Mouse (Mus musculus): ENCODE data around the gene Usp12. TPM values are rescaled to one million over a fixed set of nuclear protein-coding genes. Genes with fewer than 3 reads are reported as not detected.
A peak's percentile ranks its signal among the peaks of the same experiment; 100 is the strongest.

Gene Usp12
- total RNA-seq, 2 experiments from 2014 or later = 24.1 to 26.7 TPM

DNA sequence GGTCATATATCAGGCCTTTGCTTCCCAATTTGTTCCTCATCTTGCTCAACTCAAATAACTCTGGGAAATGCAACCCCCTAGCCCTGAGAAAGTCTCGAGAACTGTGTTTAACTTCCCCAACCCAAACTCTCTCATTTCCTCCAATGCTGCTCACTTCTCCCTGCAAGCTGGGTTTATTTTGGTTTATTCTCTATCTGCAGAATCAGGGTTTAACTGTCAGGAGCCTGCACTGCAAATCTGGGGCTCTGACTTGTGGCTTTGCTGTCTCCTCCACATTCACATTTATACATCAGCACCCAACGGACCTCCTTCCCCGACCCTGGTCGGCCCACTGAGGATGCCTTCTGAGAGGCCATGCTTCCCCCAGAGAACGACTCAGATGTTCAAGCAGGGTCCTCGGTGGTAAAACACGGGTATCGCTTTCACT is 11.2 kb upstream of the Usp12 start:
- no peak for DNase-seq (ENCODE audit: low spot score in 2 of 2)

DNA sequence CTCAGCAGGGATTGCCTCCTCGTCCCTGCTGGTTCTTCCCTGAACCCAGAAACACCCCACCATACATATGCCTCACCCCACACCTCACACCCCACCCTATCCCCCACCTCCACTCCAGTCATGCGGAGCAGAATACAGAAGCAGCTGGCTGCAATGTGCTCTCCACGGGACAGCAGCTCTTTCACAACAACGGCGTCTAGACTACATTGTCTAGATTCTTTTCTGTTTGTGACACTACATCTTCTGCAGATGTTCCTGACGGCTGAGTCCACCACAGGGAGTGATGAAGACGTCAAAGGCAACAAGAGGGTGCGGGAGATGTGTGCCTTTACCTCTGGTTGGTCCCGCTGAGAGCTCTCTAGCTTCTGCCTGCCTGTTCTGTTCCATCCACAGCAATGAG is 3.2 kb upstream of the Usp12 start:
- no peak for DNase-seq (ENCODE audit: low spot score in 2 of 2)

DNA sequence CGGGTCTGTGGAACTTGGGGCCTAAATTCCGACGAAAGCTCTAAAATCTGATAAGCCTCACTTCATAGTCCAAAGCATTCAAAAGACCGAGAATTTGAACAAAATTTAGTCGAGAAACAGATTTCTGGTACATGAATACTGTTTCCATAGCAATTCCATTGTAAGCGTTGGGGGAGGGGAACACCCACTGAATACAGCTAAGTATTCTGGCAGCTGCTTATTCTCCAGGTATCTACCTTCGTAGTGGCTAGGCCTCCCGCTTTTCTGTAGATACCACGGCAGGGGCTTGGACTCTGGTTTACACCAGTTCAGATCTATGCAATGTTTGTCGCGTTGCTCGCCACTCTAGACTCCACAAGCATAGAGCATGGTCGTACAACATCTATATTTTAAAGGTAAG is 922 bp upstream of the Usp12 start:
- no peak for DNase-seq (ENCODE audit: low spot score in 2 of 2)

DNA sequence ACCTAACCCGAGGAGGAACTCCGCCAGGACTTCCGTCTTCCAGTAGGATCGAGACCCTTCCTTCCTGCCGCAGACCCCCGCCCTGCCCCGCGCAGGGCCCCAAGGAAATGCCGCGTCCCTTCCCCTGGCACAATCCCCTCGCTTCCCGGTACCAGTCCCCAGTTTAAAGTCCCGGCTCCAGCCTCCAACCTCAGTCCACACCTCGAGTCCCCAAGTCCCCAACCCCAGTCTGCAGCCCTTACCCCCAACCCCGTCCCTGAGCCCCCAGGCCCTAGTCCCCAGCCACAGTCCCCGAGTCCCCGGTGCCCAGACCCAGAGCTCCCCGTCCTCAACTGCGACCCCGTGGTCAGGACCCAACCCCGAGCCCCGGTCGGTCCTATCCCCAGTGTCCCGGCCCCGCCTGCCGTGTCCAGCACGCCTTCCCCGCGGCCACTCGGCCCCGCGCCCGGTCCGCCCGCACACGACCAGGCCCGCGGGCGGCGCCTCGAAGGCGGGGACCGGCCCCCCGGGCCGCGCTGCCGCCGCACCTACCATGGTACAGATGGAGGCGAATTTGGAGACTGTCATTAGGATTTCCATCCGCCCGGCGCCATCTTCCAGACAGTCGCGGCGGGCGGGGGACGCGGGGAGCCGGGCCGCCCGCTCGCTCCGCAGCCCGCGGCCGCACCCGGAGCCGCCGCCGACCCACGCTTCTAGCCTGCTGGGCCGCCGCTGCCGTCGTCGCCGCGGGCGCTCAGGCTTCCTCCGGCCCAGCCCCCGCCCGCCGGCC is 538 bp downstream of the Usp12 start:
- DNase-seq (ENCODE audit: low spot score in 2 of 2) = peak; percentile 42 to 57

DNA sequence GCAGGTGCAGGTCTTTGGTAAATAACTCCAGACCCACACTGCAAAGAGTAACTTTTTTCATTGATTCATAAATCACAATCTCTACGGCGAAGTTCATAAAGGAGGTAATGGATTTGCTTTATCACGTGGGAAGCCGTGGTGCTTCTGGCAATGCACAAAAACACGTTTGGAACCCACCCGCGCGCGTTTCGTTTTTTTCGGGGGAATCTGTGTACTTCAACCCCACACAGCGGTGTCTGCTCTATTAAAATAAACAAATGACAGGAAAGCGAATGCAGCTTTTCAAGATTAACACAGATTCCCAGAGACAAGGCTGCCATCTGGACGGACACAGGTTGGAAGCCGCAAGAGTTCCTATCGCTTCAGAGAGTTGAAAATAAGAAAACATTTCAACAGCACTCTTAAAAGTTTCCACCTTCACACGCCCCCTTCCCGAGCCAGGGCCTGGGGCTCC is 1.1 kb downstream of the Usp12 start:
- DNase-seq (ENCODE audit: low spot score in 2 of 2) = no peak

DNA sequence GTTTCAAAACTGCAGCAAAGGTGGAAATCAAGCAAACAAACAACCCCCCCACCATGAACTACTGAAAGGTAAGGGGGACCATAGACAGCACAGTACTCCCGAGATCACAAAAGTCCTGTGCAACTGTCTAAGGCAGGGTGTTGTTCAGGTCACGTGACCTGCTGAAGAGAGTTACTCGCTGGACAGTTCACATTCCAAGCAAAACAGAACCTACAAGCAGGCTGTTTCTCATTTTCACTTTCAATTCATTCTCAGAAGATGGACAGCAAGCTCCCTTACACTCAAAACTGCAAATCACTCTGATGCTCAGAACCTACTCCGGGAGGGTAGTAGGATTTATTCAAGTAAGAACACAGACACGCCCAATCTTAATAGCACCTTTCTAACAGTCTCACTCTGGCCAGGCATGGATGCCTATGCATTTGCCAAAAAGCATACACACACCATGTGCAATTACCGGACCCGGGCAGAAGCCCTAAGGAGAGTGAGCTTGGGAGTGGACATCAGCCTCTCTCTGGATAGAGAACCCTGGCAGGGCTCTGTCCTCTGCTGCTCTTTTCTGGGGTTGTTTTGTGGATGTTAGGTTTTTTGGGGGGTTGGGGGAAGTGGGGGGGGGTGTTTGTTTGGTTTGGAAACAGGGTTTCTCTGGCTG is 2.5 kb downstream of the Usp12 start:
- DNase-seq (ENCODE audit: low spot score in 2 of 2) = no peak

DNA sequence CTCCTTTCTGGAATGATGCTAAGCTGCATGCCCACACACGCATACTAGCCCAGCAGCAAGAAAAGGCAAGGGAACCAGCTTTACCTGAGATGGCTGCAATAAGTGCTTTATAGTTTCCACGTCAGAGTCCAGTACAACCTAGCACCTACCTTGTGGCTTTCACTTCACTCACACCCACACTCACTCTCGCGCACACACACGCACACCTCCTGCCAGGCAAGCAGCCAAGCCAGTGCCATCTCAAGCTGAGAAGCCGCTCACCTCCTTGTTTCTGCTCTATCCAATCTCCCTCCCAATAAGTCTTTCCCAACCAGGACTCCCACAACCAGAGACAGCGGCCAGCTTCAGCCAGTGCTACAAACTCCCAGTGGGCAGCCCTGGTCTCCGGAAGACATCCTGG is 3.9 kb downstream of the Usp12 start:
- DNase-seq (ENCODE audit: low spot score in 2 of 2) = no peak

DNA sequence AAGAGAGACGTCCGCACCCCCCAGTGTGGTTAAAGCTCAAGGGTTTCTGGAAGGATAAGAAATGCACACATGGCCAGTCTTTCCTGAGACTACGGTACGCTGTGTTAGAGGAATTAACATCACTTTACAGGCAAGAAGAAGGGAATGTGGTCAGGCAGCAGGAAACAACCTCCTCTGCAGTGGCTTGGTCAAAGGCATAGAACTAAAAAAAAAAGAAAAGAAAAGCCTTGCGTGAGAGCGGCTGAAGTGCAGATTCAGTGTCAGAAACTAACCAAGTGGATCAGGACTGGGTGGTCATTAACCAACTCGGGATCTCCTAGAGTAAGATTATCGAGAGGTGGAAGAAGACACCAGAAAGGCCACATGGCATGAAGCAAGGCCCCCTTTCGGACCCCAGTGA is 5.4 kb downstream of the Usp12 start:
- no peak for DNase-seq (ENCODE audit: low spot score in 2 of 2)

DNA sequence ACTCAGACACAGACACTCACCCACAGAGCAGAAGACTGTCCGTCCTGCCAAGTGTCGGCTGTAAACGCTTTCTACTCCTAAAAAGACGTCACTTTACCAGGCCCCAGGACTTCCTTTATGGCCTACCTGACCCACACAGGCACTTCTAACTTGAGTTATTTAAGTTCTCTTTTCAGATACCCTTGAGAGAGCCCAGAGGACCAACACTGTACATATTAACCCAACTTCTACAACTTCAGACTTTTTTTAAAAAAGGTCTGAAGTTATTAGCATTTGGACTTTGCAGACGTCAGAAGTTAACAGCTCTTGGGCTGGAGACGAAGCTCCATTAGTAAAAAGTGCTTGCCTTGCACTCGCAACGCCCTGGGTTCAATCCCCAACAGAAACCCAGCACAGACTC is 8.7 kb downstream of the Usp12 start:
- DNase-seq (ENCODE audit: low spot score in 2 of 2) = no peak

DNA sequence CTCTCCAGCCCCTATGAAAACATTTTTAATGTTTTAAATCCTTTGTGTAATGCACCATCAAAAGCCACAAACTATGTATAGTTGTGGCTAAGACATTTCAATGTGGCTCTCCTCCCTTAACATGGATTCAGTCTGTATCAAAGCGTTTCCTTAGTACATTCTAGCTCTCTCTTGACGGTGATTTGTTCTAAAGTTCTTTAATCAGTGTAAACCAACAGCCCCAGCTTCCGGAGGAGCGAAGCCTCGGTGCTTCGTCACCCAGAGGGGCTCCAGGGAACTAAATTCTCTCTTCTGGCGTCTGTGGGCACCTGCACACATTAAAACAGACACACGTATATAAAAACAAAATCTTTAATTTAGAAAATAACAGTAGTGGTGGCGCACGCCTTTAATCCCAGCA is 10.9 kb downstream of the Usp12 start:
- no peak for DNase-seq (ENCODE audit: low spot score in 2 of 2)

DNA sequence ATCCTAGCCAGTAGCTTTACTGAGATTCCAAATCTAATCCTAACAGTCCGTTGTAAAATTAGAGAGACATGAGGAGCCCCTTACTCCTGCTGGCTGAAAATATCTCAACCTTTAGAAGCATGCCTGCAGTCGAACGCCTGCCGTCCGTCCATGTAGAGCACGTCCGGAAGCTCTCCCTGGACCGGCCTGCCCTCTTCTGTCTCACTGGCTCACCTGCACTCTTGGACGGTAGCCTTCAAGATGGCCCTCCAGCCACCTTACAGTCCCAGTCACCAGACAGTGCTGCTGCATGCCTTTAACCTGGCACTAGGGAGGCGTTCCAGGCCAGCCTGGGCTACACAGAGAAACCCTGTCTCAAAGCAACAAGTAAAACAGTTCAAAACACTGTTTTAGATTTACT is 11.5 kb downstream of the Usp12 start:
- no peak for DNase-seq (ENCODE audit: low spot score in 2 of 2)

DNA sequence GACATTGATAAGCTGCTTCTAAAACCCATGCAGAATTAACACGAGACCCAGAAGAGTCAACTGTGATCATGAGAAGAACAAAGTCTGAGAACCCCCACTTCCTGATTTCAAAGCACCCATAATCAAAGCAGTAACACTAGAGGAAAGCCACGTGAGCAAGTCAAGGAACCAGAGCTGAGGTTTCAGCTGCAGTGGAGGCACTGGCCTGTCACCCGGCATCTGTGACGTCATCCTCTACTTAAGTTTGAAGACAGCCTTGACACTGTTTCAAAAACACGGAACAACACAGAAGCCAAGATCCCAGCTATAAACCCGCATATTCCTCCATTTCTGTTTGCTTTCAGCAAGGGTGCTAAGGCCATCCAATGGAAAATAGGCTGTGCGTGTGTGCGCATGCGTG is 13.1 kb downstream of the Usp12 start:
- DNase-seq (ENCODE audit: low spot score in 2 of 2) = no peak

DNA sequence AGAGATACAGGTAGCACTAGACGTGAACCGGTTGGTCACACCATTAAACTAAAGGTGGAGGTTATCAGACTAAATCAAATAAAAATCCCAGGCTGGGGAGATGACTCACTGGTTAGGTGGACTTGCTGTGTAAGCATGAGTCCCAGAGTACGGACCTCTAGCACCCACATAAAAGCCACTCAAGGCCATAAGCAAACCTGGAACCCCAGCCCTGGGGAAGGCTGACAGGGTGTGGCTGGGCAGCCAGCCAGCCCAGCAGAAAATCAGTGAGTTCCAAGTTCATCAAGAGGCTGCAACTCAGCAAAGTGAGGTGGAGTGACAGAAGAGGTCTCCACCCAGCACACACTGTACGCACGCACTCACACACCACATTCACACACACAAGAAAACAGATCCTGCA is 14.9 kb downstream of the Usp12 start:
- no peak for DNase-seq (ENCODE audit: low spot score in 2 of 2)

DNA sequence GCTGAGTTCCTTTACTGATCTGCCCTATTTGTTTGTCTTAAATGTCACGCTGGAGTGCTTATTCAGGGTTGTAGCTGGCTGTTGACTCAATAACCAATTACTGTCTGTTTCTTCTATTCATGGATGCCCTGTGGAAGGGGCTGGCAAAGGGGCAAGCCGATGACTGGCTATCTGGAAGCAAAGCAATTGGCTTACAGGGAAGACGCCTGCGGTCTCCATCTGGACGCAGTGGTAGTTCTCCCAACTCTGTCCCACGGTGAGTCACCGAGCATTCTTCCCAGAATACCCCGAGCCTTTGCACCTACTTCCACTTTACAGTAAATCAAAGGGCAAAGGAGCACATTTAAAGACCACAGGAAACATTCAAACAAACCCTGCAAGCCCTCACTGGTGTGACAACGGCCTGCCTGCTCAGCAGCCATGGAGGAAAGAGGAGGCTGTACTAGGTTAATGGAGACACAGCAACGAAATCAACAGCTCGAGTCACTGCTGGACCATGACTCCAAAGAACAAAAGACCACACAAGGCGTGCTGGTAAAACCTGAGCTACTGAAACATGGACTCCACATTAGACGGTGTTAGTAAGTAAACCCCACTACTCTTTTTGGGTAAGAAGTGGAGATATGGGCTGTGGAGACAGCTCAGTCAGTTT is 17.7 kb downstream of the Usp12 start:
- no peak for DNase-seq (ENCODE audit: low spot score in 2 of 2)

DNA sequence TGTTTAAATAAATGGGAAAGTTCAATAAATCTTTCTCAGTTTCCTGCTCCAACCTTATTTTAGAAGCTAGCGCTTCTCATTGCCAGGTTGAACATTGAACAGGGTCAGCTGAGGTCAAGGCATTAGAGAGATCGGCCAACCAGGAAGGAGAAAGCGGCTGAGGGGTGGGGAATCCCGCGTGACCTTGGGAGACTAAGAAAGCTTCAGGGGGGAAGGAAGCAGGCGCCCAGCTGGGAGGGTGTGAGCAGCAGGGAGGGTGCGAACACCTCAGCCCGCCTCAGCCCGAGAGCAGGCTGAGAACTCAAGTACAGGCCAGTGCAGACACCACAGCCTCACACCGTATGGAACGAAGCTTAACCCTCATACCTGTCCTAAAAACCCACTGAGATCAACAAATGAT is 22.8 kb downstream of the Usp12 start:
- no peak for DNase-seq (ENCODE audit: low spot score in 2 of 2)

DNA sequence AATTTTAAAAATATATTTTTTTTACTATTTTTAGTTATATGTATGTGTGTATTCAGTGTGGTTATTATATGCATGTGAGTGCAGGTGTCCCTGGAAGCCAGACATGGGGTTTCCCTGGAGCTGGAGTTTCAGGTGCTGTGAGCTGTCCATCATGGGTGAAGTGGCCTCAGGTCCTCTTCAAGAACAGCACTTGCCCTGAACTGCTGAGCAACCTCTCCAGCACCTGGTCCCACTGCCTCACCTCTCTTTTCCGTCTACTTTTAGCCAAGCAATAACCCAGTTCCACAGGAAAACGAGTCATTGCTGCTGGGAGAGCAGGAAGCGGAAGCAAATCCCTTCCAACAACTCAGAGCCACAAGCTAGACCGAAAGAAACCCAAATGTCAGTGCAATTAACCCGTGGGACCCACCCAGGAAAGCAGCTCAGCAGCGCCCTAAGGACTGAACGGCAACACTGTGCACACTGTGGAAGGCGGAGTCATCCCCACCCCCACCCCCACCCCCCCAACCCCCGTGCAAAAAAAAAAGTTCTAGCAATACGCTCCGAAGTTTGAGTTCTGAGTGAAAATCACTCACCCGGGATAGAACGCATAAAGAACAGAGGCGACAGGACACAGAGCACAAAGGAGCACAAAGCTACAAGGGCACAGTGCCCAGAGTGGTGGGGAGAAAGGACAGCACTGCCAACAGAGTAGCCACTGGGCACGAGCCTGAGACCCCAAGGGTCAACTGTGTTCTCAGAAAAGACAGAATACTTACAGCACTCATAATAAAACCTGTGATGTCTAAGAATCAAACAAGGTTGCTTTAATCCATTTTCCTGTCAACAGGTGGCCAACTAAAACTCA is 24.6 kb downstream of the Usp12 start:
- no peak for DNase-seq (ENCODE audit: low spot score in 2 of 2)

DNA sequence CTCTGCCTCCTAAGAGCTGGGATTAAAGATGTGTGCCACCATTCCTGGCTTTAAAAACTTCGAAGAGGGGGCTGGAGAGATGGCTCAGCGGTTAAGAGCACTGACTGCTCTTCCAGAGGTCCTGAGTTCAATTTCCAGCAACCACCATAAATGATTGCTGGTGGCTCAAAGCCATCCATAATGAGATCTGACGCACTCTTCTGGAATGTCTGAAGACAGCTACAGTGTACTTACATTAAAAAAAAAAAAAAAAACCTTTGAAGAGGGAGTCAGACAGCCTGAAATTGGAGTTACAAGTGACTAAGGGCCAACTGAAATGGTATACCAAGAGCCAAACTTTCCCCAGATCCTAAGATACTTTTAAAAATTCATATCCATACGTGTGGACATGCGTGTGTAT is 29.0 kb downstream of the Usp12 start:
- DNase-seq (ENCODE audit: low spot score in 2 of 2) = no peak

DNA sequence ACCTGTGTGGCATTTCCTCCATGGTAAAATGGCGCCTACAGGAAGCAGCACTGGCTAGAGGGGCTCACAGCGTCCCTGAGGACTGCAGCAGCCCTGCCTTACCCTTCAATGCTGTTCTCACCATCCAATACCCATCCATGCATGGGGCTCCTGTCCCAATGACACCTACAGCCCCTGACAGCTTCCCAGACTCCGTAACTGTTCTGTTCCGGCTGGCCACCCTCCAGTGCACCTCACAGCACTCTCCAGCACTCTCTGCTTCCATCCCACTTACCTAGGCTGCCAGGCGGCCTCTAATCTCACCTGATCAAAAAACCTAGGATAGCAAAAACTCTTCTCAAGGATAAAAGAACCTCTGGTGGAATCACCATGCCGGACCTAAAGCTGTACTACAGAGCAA is 35.6 kb downstream of the Usp12 start:
- no peak for DNase-seq (ENCODE audit: low spot score in 2 of 2)

DNA sequence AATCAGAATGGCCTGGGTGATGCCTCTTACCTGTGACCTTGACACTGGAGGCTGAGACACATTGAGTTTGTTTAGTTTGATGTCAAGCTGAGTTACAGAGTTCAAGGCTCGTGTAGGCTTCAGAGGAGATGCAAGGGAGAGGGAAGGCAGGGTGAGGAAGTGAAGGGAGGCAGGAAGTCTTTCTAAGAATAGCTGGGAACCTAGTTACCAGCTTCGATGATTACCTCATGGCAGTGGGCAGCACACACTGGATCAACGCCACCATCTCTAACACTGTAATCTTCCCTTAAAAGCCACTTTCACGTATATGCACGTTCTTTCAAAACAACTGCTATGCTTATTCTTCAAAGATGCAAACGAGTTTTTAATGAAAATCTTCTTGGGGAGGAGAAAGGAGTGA is 36.9 kb downstream of the Usp12 start:
- no peak for DNase-seq (ENCODE audit: low spot score in 2 of 2)

DNA sequence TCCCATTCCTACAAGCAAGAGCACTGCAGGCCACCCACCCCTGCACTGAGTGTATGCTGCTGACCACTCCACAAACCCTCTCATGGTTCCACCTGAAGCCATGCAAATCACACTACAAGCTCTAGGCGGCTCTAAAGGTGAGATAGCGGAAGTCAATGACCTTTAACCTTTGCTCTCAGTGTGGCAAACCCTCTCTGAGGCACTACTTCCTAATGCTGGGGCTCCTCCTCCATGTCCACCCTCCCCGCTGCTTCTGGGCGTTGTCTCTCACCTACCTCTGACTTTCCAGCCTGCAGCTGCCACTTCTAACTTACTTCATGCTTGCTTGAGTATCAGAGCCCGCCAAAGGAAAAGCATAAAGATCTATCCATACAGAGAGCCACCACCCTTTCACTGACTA is 37.5 kb downstream of the Usp12 start:
- DNase-seq (ENCODE audit: low spot score in 2 of 2) = no peak

DNA sequence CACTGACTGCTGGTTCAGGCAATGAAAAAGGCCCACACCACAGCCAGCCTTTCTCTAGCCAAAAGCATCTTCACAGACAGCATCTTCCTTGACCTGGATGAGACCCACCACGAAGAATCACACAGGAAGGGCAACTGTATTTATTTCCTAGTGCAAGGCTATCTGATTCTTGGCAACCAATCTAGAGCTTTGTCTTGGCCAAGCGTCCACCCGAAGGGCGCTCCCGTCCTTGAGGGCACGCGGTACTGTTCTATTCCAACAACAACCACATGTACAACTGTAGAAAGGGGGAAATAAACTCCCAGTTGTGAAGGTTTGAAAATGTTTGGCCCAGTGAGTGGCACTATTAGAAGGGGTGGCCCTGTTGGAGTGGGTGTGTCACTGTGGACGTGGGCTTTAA is 41.6 kb downstream of the Usp12 start:
- no peak for DNase-seq (ENCODE audit: low spot score in 2 of 2)

DNA sequence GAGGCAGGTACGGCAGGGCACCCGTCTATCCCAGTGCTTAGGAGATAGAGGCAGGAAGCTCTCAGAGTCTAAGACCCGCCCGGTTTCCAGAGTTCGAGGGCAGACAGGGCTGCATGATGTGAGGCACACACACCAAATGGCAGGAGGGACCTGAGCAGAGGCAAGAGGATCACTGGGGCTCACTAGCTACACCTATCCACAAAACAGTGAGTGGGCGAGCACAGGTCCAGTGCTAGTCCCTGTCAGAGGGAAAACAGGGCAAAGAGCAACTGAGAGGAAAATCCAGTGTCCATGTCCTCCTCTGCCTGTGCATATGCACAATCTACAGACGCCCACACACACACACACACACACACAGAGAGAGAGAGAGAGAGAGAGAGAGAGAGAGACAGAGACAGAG is 43.8 kb downstream of the Usp12 start:
- no peak for DNase-seq (ENCODE audit: low spot score in 2 of 2)

Data from gastrocnemius, postnatal 4 days (tissue).